21 mouse cellular contexts compared by ENCODE assay signal in genomic region chr7:27493450-27493849, GRCm38 (mm10). TPM values are rescaled to one million over a fixed set of nuclear protein-coding genes. Genes with fewer than 3 reads are reported as not detected.
DNase-seq lines count a peak whose midpoint lies in the region; ATAC-seq and TF ChIP-seq lines count a peak whose summit lies in the region.
"Had no signal": no experiment of that assay in that cellular context is flagged by ENCODE, and none has a peak within 500 bp of the region (broad histone marks: within the 10 kb centered on the region; RNA-seq: fewer than 3 reads in every experiment).

No protein-coding gene starts in this region.

- intact Hi-C loops in left cerebral cortex, adult 2 months (cut with DNase I): loop anchor here (2.0 to 5.0 kb wide), 2 partner anchors 13 to 99 kb away; partner anchors contain the start of gene Akt2

- no peak for ATAC-seq in heart, embryonic 15.5 days (replicated peaks; ENCODE audit: insufficient number of reproducible peaks, insufficient read depth, low FRiP score, low read depth)
- ATAC-seq in liver, embryonic 15.5 days (ENCODE audit: insufficient read depth): no peak
- peak; percentile 24 for ATAC-seq in lung, postnatal 0 days
- ATAC-seq: forebrain, embryonic 15.5 days; hindbrain, postnatal 0 days; intestine, embryonic 16.5 days; midbrain, embryonic 13.5 days had no signal

- H3K4me2 ChIP-seq in heart, embryonic 15.5 days: no peak overlapping the region
- H3K4me2 ChIP-seq in liver, embryonic 15.5 days: no peak overlapping the region
- no peak overlapping the region for H3K4me2 ChIP-seq in lung, postnatal 0 days (replicated peaks; ENCODE audit: low read depth, low read length)
- H3K4me2 ChIP-seq: forebrain, embryonic 15.5 days; kidney, embryonic 15.5 days; midbrain, embryonic 13.5 days; neural tube, embryonic 12.5 days had no signal

- DNase-seq in heart, adult 9 months (ENCODE audit: low spot score in 2 of 2): no peak
- DNase-seq in liver: no peak
- DNase-seq in lung, postnatal 0 days (ENCODE audit: low spot score): peak; percentile 66
- DNase-seq in lung, postnatal 4 days: peak; percentile 48 to 77
- no peak for DNase-seq in left cerebral cortex, adult 2 months (ENCODE audit: extremely low spot score in 1 of 2, low spot score in 2 of 2)
- DNase-seq: adrenal gland, postnatal 25 days; cerebellum, adult 9-10 months; gastrocnemius, postnatal 14 days; heart, adult 18-20 months; layer of hippocampus, adult 9-11 months; retina, postnatal 1 day; right cerebral cortex, postnatal 25 days had no signal

- no peak overlapping the region for H3K9ac ChIP-seq in heart, embryonic 15.5 days
- H3K9ac ChIP-seq in liver, embryonic 15.5 days: no peak overlapping the region
- H3K9ac ChIP-seq in lung, postnatal 0 days (replicated peaks; ENCODE audit: low read depth): no peak overlapping the region
- H3K9ac ChIP-seq: forebrain, embryonic 15.5 days; kidney, embryonic 15.5 days; midbrain, embryonic 13.5 days; neural tube, embryonic 12.5 days had no signal

- TF ChIP-seq CTCF in lung, postnatal 0 days (IDR thresholded peaks at IDR 0.05): no peak
- no peak for TF ChIP-seq CTCF in left cerebral cortex, adult 2 months (IDR thresholded peaks at IDR 0.05)

- H3K9me3 ChIP-seq in heart, embryonic 15.5 days (replicated peaks): no peaks in the 10 kb centered on the region
- H3K9me3 ChIP-seq in liver, embryonic 15.5 days (replicated peaks): no peaks in the 10 kb centered on the region
- H3K9me3 ChIP-seq in lung, postnatal 0 days (ENCODE audit: low read length): no peaks in the 10 kb centered on the region
- H3K9me3 ChIP-seq: forebrain, embryonic 15.5 days; hindbrain, embryonic 10.5 days; kidney, embryonic 15.5 days; midbrain, embryonic 13.5 days; neural tube, embryonic 12.5 days had no signal

- peak; percentile 92 for TF ChIP-seq EP300 in lung, postnatal 0 days (IDR thresholded peaks at IDR 0.05)

- H3K27me3 ChIP-seq in heart, embryonic 15.5 days: no peaks in the 10 kb centered on the region
- H3K27me3 ChIP-seq in liver, embryonic 15.5 days: no peaks in the 10 kb centered on the region
- no peaks in the 10 kb centered on the region for H3K27me3 ChIP-seq in lung, postnatal 0 days (replicated peaks; ENCODE audit: insufficient read depth, low read length)
- H3K27me3 ChIP-seq: forebrain, embryonic 15.5 days; kidney, embryonic 15.5 days; neural tube, embryonic 12.5 days had no signal

- H3K36me3 ChIP-seq in heart, embryonic 15.5 days: peaks cover 9% of the 10 kb centered on the region
- H3K36me3 ChIP-seq in liver, embryonic 15.5 days (replicated peaks): peaks cover 18% of the 10 kb centered on the region
- peaks cover 12% of the 10 kb centered on the region; the same call in 1 of the 2 replicates for H3K36me3 ChIP-seq in lung, postnatal 0 days (ENCODE audit: insufficient read depth, low read length)
- H3K36me3 ChIP-seq: forebrain, embryonic 15.5 days; midbrain, embryonic 13.5 days; neural tube, embryonic 12.5 days had no signal

- WGBS in heart, embryonic 15.5 days: 80% methylated on average over 5 of the region's 5 CpGs
- 70% methylated on average over 5 of the region's 5 CpGs for WGBS in liver, embryonic 15.5 days (ENCODE audit: insufficient replicate concordance)
- WGBS in lung, postnatal 0 days: 63% methylated on average over 5 of the region's 5 CpGs

- peaks cover 43% of the 10 kb centered on the region for H3K4me1 ChIP-seq in heart, embryonic 15.5 days (replicated peaks)
- peaks cover 72% of the 10 kb centered on the region for H3K4me1 ChIP-seq in liver, embryonic 15.5 days (replicated peaks)
- peaks cover 13% of the 10 kb centered on the region; the same call in 1 of the 2 replicates for H3K4me1 ChIP-seq in lung, postnatal 0 days (ENCODE audit: insufficient read depth, low read depth, low read length)

- no peak overlapping the region for H3K4me3 ChIP-seq in heart, embryonic 15.5 days
- H3K4me3 ChIP-seq in liver, embryonic 15.5 days (replicated peaks): no peak overlapping the region
- no peak overlapping the region for H3K4me3 ChIP-seq in lung, postnatal 0 days (ENCODE audit: low read depth, low read length)
- no peak overlapping the region for H3K4me3 ChIP-seq in left cerebral cortex, adult 2 months
- H3K4me3 ChIP-seq: forebrain, embryonic 15.5 days; hindbrain, embryonic 10.5 days; kidney, embryonic 15.5 days; midbrain, embryonic 13.5 days; neural tube, embryonic 12.5 days had no signal

- peak overlapping the region; percentile 97; the same call in 1 of the 2 replicates for H3K27ac ChIP-seq in heart, embryonic 15.5 days
- 0 out of 2 replicates have a peak overlapping the region, but pooled peaks have one; percentile 3 for H3K27ac ChIP-seq in liver, embryonic 15.5 days (replicated peaks)
- peak overlapping the region; percentile 80 for H3K27ac ChIP-seq in lung, postnatal 0 days (ENCODE audit: low read length)
- no peak overlapping the region for H3K27ac ChIP-seq in left cerebral cortex, adult 2 months
- H3K27ac ChIP-seq: forebrain, embryonic 15.5 days; hindbrain, embryonic 10.5 days; hindbrain, postnatal 0 days; kidney, embryonic 15.5 days; midbrain, embryonic 13.5 days; neural tube, embryonic 12.5 days had no signal

RNA-seq across cellular contexts. Expression of gene Prx, which starts 5.7 kb away (rescaled TPM):
- polyA plus RNA-seq in heart, embryonic 15.5 days (2015; fragmentation: Nextera tagmentation; extraction: Ambion mirVana): 1.7 and 3.0 TPM in 2 replicates
- polyA plus RNA-seq in liver, embryonic 15.5 days (2015; fragmentation: Nextera tagmentation; extraction: Ambion mirVana): 0.67 and 0.75 TPM in 2 replicates
- 73.2 and 75.2 TPM in 2 replicates for polyA plus RNA-seq in lung, postnatal 0 days (2015; fragmentation: Nextera tagmentation; extraction: Ambion mirVana)
- under 1 TPM; 0.47 to 0.50 TPM for total RNA-seq in left cerebral cortex, adult 2 months (2021)

RNA-seq across cellular contexts. Expression of gene Sertad1, which starts 6.7 kb away (rescaled TPM):
- polyA plus RNA-seq in heart, embryonic 15.5 days (2015; fragmentation: Nextera tagmentation; extraction: Ambion mirVana): 34.9 and 37.2 TPM in 2 replicates
- polyA plus RNA-seq in liver, embryonic 15.5 days (2015; fragmentation: Nextera tagmentation; extraction: Ambion mirVana): 28.2 and 29.6 TPM in 2 replicates
- 79.4 and 79.6 TPM in 2 replicates for polyA plus RNA-seq in lung, postnatal 0 days (2015; fragmentation: Nextera tagmentation; extraction: Ambion mirVana)
- 10 to 100 TPM; 18.8 to 21.7 TPM for total RNA-seq in left cerebral cortex, adult 2 months (2021)

RNA-seq across cellular contexts. Expression of gene Sertad3, which starts 19.9 kb away (rescaled TPM):
- polyA plus RNA-seq in heart, embryonic 15.5 days (2015; fragmentation: Nextera tagmentation; extraction: Ambion mirVana): 19.0 and 21.9 TPM in 2 replicates
- polyA plus RNA-seq in liver, embryonic 15.5 days (2015; fragmentation: Nextera tagmentation; extraction: Ambion mirVana): 35.6 and 38.9 TPM in 2 replicates
- 33.0 TPM in 2 replicates for polyA plus RNA-seq in lung, postnatal 0 days (2015; fragmentation: Nextera tagmentation; extraction: Ambion mirVana)
- total RNA-seq in left cerebral cortex, adult 2 months (2021): 1 to 10 TPM; 3.3 TPM

RNA-seq across cellular contexts. Expression of gene Hipk4, which starts 29.6 kb away (rescaled TPM):
- polyA plus RNA-seq in heart, embryonic 15.5 days (2015; fragmentation: Nextera tagmentation; extraction: Ambion mirVana): 0.29 TPM in 2 replicates
- 0.10 and 0.16 TPM in 2 replicates for polyA plus RNA-seq in liver, embryonic 15.5 days (2015; fragmentation: Nextera tagmentation; extraction: Ambion mirVana)
- 0.27 and 0.31 TPM in 2 replicates for polyA plus RNA-seq in lung, postnatal 0 days (2015; fragmentation: Nextera tagmentation; extraction: Ambion mirVana)
- under 1 TPM in 1 of 2 experiments, not detected in 1; 0.16 TPM for total RNA-seq in left cerebral cortex, adult 2 months (2021)

RNA-seq across cellular contexts. Expression of gene Blvrb, which starts 45.7 kb away (rescaled TPM):
- 51.4 and 67.5 TPM in 2 replicates for polyA plus RNA-seq in heart, embryonic 15.5 days (2015; fragmentation: Nextera tagmentation; extraction: Ambion mirVana)
- 920 and 1,009 TPM in 2 replicates for polyA plus RNA-seq in liver, embryonic 15.5 days (2015; fragmentation: Nextera tagmentation; extraction: Ambion mirVana)
- polyA plus RNA-seq in lung, postnatal 0 days (2015; fragmentation: Nextera tagmentation; extraction: Ambion mirVana): 61.7 and 63.4 TPM in 2 replicates
- total RNA-seq in left cerebral cortex, adult 2 months (2021): 10 to 100 TPM; 18.1 to 18.3 TPM

Comparison
In these comparisons a context has a peak if more than half of its experiments do, and no peak if none do; other contexts are left out.
1. DNase-seq: peak in lung, postnatal 0 days (single experiment) and lung, postnatal 4 days (2 of 2); none in heart, adult 9 months (0 of 2), liver (single experiment) and left cerebral cortex, adult 2 months (0 of 2).
2. RNA of gene Prx, which starts 5.7 kb away (polyA plus RNA-seq): 73.2 to 75.2 TPM in lung, postnatal 0 days; 1.7 to 3.0 TPM in heart, embryonic 15.5 days and 0.67 to 0.75 TPM in liver, embryonic 15.5 days; every median in the first group is over 10 times any median in the second.